Mouse (Mus musculus) left cerebral cortex, postnatal 25 days (tissue): ENCODE results near the gene Ttc30b. TPM values are rescaled to one million over a fixed set of nuclear protein-coding genes. Genes with fewer than 3 reads are reported as not detected.
"Not testable (repeated sequence)": the region's sequence is repeated elsewhere in the genome, so short reads cannot be mapped to it uniquely, and the experiment has no call there.

Experiments
- DNase-seq, 2 experiments: peaks; one replicate each; pipeline ENCODE4 v3.0.0; 2022; ENCODE audit warnings: low spot score in 2 of 2, mixed read lengths in 1 of 2
- intact Hi-C: fragments of 180-260 bp; cut with DNase I; formaldehyde crosslinking; loops from one replicate; pipeline ENCODE4 v1.15.1; 2025
- total RNA-seq, 2 experiments: library from RNA; stranded (reverse); gene quantifications; 2 replicates each; pipeline ENCODE4 v1.2.3; 2021

Gene Ttc30b
- 10 to 100 TPM; 12.0 to 13.2 TPM for total RNA-seq

DNA sequence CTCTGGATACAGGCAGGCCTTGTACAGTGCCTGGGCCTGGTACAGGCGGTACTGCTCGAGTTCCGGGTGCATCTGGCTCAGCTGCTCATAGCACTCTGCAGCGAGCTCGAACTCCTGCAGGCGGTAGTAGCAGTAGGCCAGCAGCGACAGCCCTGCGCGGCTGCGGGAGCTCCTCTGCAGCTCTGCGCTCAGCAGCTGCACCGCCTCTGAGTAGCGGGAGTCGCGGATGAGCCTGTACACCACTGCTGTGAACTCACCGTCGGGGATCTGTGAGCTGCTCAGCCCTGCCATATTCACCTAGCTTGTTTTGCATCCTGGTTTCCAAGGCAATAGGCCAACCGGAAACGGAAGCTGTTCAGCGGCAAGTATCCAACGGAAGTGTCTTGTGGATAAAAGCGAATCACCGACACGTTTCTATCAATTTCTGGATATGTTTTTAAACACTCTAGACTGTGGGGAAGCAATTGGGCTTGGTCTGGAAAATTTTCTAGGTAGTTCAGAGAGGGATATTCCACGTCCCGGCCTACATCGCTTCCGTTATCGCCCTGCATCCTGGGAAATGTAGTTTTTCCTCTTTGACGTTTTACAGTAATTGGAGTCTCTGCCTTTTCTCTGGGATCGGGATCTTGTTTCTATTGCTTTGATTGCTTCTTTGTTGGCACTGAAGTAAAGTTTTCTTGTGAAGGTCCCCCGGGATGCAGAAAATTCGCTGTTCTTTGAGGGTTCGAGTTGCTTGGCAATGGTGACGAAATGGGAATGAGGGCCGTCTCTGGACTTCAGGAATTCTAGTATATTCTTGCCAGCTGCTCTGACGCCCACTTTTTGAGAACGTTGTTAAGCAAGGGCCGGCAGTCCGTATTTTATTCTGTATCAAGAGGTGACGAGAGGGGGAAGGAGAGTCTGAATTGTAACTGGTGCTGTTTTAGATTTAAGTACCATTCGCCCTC, at the start of gene Ttc30b:
Gene Ttc30b, minus strand, starts transcription at position 469 of the 947 bp plus-strand sequence.
- DNase-seq, result peak; percentile 85 to 87
- intact Hi-C loops, result no loop called here

GRCm38 (mm10) chr2:75987739-75988138, 49.4 kb upstream of the Ttc30b start:
- intact Hi-C loops, result no loop called here
- DNase-seq, result no peak

GRCm38 (mm10) chr2:75985124-75985523, 46.7 kb upstream of the Ttc30b start:
- DNase-seq, result peak; percentile 78 to 89
- intact Hi-C loops, result loop anchor here (1.0 kb wide), 1 partner anchor 82 kb away; no protein-coding TSS in a partner anchor

- intact Hi-C loops, result loop anchor here (1.0 kb wide), 1 partner anchor 86 kb away; no protein-coding TSS in a partner anchor
- DNase-seq, result no peak
Measured at GRCm38 (mm10) chr2:75983847-75984246, 45.5 kb upstream of the Ttc30b start.

- DNase-seq, result no peak
- intact Hi-C loops, result no loop called here
Measured at GRCm38 (mm10) chr2:75983091-75983490, 44.7 kb upstream of the Ttc30b start.

- no peak for DNase-seq
- intact Hi-C loops, result no loop called here
Measured at GRCm38 (mm10) chr2:75982626-75983025, 44.2 kb upstream of the Ttc30b start.

DNA sequence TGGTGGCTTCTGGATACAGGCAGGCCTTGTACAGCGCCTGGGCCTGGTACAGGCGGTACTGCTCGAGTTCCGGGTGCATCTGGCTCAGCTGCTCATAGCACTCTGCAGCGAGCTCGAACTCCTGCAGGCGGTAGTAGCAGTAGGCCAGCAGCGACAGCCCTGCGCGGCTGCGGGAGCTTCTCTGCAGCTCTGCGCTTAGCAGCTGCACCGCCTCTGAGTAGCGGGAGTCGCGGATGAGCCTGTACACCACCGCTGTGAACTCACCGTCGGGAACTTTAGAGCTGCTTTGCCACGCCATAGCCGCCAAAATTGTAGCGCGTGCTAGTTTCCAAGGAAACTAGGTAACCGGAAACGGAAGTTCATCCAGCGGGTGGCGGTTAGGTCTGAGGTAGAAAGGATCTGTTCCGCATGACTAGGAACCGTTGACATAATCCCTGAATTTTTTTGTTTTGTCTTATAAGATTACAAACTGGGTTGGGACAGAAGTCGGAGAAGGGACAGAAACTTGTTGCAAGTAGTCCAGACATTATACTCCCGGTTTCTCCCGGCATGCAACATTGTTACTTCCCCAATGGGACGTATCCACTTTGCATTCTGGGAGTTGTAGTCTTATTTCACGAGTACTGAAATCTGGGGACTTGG, 43.2 kb upstream of the Ttc30b start, which contains the start of gene Ttc30a1:
Gene Ttc30a1, minus strand, starts transcription at position 528 of the 642 bp plus-strand sequence.
- intact Hi-C loops, result not testable (repeated sequence)

DNA sequence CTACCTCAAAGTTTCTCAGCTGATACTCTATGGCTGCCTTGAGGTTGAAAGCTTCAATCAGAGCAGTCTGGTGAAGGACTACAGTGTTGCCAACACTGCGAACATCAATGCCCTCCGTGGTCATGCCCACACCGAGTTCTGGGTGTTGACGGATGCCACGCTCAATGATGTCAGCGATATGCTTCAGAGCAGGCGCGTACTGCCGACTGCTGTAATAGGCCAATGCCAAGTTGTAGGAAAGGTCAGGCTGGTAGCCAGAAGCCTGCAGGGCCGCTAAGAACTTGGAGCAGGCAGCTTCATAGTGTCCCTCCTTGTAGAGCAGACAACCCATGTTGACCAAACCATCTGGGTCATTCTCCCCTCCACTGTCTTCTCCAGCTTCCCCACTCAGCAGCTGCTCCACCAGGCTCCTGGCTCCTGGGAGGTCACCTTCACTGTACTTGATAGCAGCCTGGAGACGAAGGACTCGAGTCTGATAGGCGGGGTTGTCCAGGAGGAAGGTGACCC, 42.6 kb upstream of the Ttc30b start:
- intact Hi-C loops, DNase-seq: not testable (repeated sequence)

More for the DNA sequence above, 43.2 kb upstream of the Ttc30b start, which contains the start of gene Ttc30a1:
- peak; percentile 85 to 91 for DNase-seq

GRCm38 (mm10) chr2:75977752-75978368, 39.5 kb upstream of the Ttc30b start, which contains the start of gene Ttc30a2:
Gene Ttc30a2 (minus strand): TSS chr2:75978170.
- DNase-seq, intact Hi-C loops: not testable (repeated sequence)

DNA sequence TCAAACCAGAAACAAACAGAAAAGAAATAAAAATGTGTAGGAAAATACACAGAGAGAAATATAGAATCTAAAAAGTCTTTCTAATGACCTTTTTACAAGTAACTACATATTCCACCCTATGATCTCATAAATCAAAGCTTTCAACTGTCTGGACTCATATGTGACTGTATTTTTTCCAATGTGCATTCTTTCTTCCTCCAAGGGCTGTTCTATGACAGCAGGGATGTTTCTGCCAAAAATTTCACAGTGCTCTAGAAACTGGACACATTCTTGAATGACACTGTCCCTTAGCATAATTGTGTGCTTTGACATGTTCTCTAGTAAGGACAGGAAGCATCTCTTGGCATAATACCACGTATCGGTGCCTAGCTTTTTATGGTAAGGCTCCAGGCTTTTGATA, 37.7 kb upstream of the Ttc30b start:
- DNase-seq, intact Hi-C loops: not testable (repeated sequence)

GRCm38 (mm10) chr2:75974131-75974530, 35.7 kb upstream of the Ttc30b start:
- DNase-seq, result no peak
- intact Hi-C loops, result no loop called here

GRCm38 (mm10) chr2:75964972-75965371, 26.6 kb upstream of the Ttc30b start:
- DNase-seq, result peak; percentile 64 to 91

DNA sequence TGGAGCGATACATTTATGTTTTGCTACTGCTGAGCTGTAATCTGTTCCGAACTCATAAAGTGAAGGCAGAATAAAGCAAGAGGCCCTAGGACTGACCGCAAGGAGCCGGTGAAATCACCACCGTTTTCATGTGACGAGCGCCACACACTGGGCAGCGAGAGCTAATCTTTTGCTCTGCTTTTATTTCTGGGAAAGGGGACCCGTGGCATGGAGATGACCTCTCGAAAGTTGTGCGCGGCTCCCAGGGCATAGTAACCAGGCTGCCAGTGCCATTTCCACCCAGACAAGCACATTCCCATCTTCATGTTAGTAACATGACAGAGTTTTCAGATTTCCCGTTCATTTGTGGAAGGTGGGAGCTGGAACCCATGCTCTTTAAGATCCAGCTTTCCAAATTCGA, 26.1 kb upstream of the Ttc30b start:
- peak; percentile 45 to 59 for DNase-seq
- intact Hi-C loops, result loop anchor here (2.0 to 5.0 kb wide), 2 partner anchors 82 to 167 kb away; no protein-coding TSS in a partner anchor

More at GRCm38 (mm10) chr2:75964972-75965371, 26.6 kb upstream of the Ttc30b start:
- intact Hi-C loops, result loop anchor here (2.0 to 5.0 kb wide), 4 partner anchors 82 to 358 kb away; no protein-coding TSS in a partner anchor

- no peak for DNase-seq
- intact Hi-C loops, result loop anchor here (2.0 to 5.0 kb wide), 2 partner anchors 81 to 167 kb away; no protein-coding TSS in a partner anchor
Measured at GRCm38 (mm10) chr2:75964051-75964450, 25.7 kb upstream of the Ttc30b start.

DNA sequence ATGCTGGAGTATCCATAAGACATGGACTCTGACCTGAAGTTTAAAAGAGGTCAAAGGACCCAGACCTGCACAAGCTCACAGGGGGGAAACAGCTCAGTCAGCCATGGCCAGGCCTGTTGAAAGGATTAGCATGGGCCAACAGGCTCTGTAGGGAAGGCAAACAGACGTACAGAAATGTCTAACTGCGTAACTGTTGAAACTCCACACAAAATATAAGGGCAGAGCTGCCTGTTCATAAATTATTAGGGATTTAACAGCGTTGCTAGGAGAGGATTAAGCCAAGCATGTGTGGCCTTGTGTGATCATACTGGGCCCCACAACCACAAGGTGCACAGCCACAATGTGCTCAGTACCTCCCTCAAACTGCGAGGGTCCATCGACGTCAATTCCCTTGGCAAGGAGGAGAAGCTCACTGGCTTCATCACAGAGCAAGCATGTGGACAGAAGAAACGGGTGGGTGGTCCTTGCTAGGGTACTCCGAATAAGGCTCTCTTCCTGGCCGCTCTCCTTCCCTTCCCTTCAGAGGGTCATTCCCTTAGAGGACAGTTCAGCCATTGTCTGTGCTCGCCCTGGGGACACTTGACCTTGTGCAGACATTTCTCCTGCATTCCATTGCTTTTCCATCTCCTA, 24.9 kb upstream of the Ttc30b start:
- DNase-seq, result no peak
- intact Hi-C loops, result loop anchor here (5.0 kb wide), 1 partner anchor 166 kb away; no protein-coding TSS in a partner anchor

DNA sequence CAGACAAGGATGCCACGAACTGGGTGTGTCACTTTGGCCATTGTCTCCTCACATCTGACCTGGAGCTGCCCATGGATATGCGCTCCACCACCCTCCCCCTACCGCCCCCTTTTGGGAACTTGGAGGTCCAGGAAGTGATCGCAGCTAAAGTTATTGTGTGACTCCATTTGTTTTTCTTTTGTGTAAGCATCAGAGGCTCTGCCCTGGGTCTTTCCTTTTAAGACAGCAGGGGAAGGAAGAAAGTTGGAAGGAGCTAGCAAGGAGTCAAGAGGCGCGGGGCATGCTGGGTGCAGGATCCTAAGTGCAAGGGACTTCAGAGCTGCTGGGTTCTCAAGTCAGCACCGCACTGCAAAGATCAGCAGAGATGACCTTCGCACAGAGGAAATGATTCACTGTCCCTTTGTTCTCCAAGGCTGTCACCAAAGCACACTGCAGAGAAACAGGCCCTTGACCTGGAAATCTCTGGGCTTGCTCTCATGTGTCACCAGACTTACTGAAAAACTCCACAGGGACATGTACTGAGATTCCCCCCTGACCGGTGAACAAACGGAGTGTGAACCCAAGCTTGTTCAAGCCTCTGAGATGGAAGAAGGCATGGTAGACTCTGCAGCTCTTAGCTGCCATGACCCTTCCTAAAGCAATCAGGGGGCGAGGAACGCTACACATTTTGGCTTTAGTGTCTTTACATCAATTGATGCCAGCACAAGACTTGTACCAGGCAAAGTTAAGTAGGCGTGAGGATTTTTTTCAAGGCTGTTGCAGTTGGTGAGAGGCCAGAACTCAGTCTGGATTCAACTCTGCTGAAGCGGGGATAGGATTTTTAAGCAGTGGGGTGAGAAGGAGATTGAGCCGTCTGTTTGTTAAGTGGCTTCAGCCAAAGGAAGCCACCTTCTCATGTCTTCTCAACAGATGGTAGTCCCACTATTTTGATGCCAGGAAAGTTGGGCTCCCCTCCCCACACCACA, 22.3 kb upstream of the Ttc30b start:
- peak in 1 of 2 experiments; percentile 73 for DNase-seq
- intact Hi-C loops, result loop anchor here (5.0 kb wide), 1 partner anchor 163 kb away; no protein-coding TSS in a partner anchor

GRCm38 (mm10) chr2:75959850-75960365, 21.5 kb upstream of the Ttc30b start:
- intact Hi-C loops, result loop anchor here (5.0 kb wide), 1 partner anchor 163 kb away; no protein-coding TSS in a partner anchor
- peak in 1 of 2 experiments; percentile 9 for DNase-seq
